21 mouse cellular contexts compared by ENCODE assay signal in genomic region chr7:31455775-31456174, GRCm38 (mm10).
DNase-seq lines count a peak whose midpoint lies in the region; ATAC-seq lines count a peak whose summit lies in the region.
"Had no signal": no experiment of that assay in that cellular context is flagged by ENCODE, and none has a peak within 500 bp of the region (broad histone marks: within the 10 kb centered on the region; RNA-seq: fewer than 3 reads in every experiment).

No protein-coding gene starts in this region.

- peaks cover 7% of the 10 kb centered on the region; the same call in 1 of the 2 replicates for H3K9me3 ChIP-seq in hindbrain, embryonic 11.5 days (ENCODE audit: control insufficient read depth, low read length)
- H3K9me3 ChIP-seq in hindbrain, embryonic 16.5 days (ENCODE audit: control insufficient read depth, low read length): peaks cover 19% of the 10 kb centered on the region
- H3K9me3 ChIP-seq in embryonic facial prominence, embryonic 11.5 days (replicated peaks; ENCODE audit: control insufficient read depth, low read length): no peaks in the 10 kb centered on the region
- peaks cover 17% of the 10 kb centered on the region; the same call in 1 of the 2 replicates for H3K9me3 ChIP-seq in midbrain, embryonic 16.5 days (replicated peaks; ENCODE audit: control insufficient read depth, low read length, poor library complexity, severe bottlenecking)
- H3K9me3 ChIP-seq: hindbrain, embryonic 15.5 days had no signal

- H3K4me3 ChIP-seq in hindbrain, embryonic 11.5 days (ENCODE audit: low read depth, low read length): no peak overlapping the region
- H3K4me3 ChIP-seq in hindbrain, embryonic 16.5 days (ENCODE audit: low read length): no peak overlapping the region
- no peak overlapping the region for H3K4me3 ChIP-seq in embryonic facial prominence, embryonic 11.5 days (ENCODE audit: low read depth, low read length)
- H3K4me3 ChIP-seq in midbrain, embryonic 16.5 days (ENCODE audit: low read depth, low read length): no peak overlapping the region
- H3K4me3 ChIP-seq: hindbrain, embryonic 15.5 days; liver, embryonic 13.5 days; neural tube, embryonic 12.5 days had no signal

- no peaks in the 10 kb centered on the region for H3K4me1 ChIP-seq in hindbrain, embryonic 11.5 days (replicated peaks; ENCODE audit: control insufficient read depth, insufficient read depth, low read length)
- no peaks in the 10 kb centered on the region for H3K4me1 ChIP-seq in hindbrain, embryonic 16.5 days (ENCODE audit: control insufficient read depth, insufficient read depth, low read depth, low read length)
- H3K4me1 ChIP-seq in embryonic facial prominence, embryonic 11.5 days (ENCODE audit: control insufficient read depth, insufficient read depth, low read length): no peaks in the 10 kb centered on the region
- no peaks in the 10 kb centered on the region for H3K4me1 ChIP-seq in midbrain, embryonic 16.5 days (ENCODE audit: control insufficient read depth, insufficient read depth, low read length)
- H3K4me1 ChIP-seq: hindbrain, embryonic 15.5 days; liver, embryonic 13.5 days; neural tube, embryonic 12.5 days had no signal

- no peaks in the 10 kb centered on the region for H3K27me3 ChIP-seq in hindbrain, embryonic 11.5 days (ENCODE audit: control insufficient read depth, insufficient read depth, low read length)
- no peaks in the 10 kb centered on the region for H3K27me3 ChIP-seq in hindbrain, embryonic 16.5 days (replicated peaks; ENCODE audit: control insufficient read depth, insufficient read depth, low read length)
- no peaks in the 10 kb centered on the region for H3K27me3 ChIP-seq in embryonic facial prominence, embryonic 11.5 days (ENCODE audit: control insufficient read depth, insufficient read depth, low read length)
- H3K27me3 ChIP-seq in midbrain, embryonic 16.5 days (ENCODE audit: control insufficient read depth, insufficient read depth, low read depth, low read length): no peaks in the 10 kb centered on the region
- H3K27me3 ChIP-seq: hindbrain, embryonic 15.5 days; liver, embryonic 13.5 days; neural tube, embryonic 12.5 days; Patski had no signal

- no peak for ATAC-seq in hindbrain, embryonic 11.5 days (ENCODE audit: low FRiP score)
- ATAC-seq in hindbrain, embryonic 16.5 days: no peak
- no peak for ATAC-seq in embryonic facial prominence, embryonic 11.5 days (replicated peaks; ENCODE audit: insufficient number of reproducible peaks, low FRiP score, low TSS enrichment, low read depth)
- ATAC-seq in megakaryocyte-erythroid progenitor cell, adult 5-6 weeks (replicated peaks; ENCODE audit: low FRiP score, low TSS enrichment, poor library complexity, severe bottlenecking): no peak
- no peak for ATAC-seq in midbrain, embryonic 16.5 days
- ATAC-seq: lung, postnatal 0 days; Patski had no signal

- DNase-seq in hindbrain, embryonic 11.5 days (ENCODE audit: low spot score): peak; percentile 1
- DNase-seq in A20 (ENCODE audit: low read depth, low spot score) (peak; percentile 2), NIH3T3 (ENCODE audit: low read depth) (peak; percentile 40)
- peak; percentile 22 for DNase-seq in embryonic facial prominence, embryonic 11.5 days (ENCODE audit: low spot score)
- no peak for DNase-seq in left cerebral cortex, adult 9 months (ENCODE audit: low spot score in 2 of 2)
- DNase-seq: cerebellum, adult 11 months; cerebellum, postnatal 25 days; gastrocnemius, postnatal 25 days; heart, postnatal 10 days; kidney, adult 2 months; left cerebral cortex, postnatal 4 days; liver, embryonic 13.5 days; spleen, adult 18-20 months; thymus, adult 2 months had no signal

- no peak overlapping the region for H3K9ac ChIP-seq in hindbrain, embryonic 11.5 days (ENCODE audit: low read depth, low read length)
- no peak overlapping the region for H3K9ac ChIP-seq in hindbrain, embryonic 16.5 days (ENCODE audit: low read depth, low read length)
- no peak overlapping the region for H3K9ac ChIP-seq in embryonic facial prominence, embryonic 11.5 days (replicated peaks; ENCODE audit: low read length)
- no peak overlapping the region for H3K9ac ChIP-seq in midbrain, embryonic 16.5 days (ENCODE audit: low read depth, low read length)
- H3K9ac ChIP-seq: hindbrain, embryonic 15.5 days; liver, embryonic 13.5 days; neural tube, embryonic 12.5 days had no signal

- no peaks in the 10 kb centered on the region for H3K36me3 ChIP-seq in hindbrain, embryonic 11.5 days (ENCODE audit: control insufficient read depth, insufficient read depth, low read length)
- H3K36me3 ChIP-seq in hindbrain, embryonic 16.5 days (ENCODE audit: control insufficient read depth, insufficient read depth, low read length): no peaks in the 10 kb centered on the region
- H3K36me3 ChIP-seq in embryonic facial prominence, embryonic 11.5 days (replicated peaks; ENCODE audit: control insufficient read depth, insufficient read depth, low read depth, low read length): no peaks in the 10 kb centered on the region
- no peaks in the 10 kb centered on the region for H3K36me3 ChIP-seq in midbrain, embryonic 16.5 days (ENCODE audit: control insufficient read depth, insufficient read depth, low read length)
- H3K36me3 ChIP-seq: hindbrain, embryonic 15.5 days; liver, embryonic 13.5 days; neural tube, embryonic 12.5 days had no signal

- no peak overlapping the region for H3K4me2 ChIP-seq in hindbrain, embryonic 11.5 days (replicated peaks; ENCODE audit: low read depth, low read length)
- no peak overlapping the region for H3K4me2 ChIP-seq in hindbrain, embryonic 16.5 days (ENCODE audit: low read length)
- no peak overlapping the region for H3K4me2 ChIP-seq in embryonic facial prominence, embryonic 11.5 days (ENCODE audit: low read depth, low read length)
- no peak overlapping the region for H3K4me2 ChIP-seq in midbrain, embryonic 16.5 days (ENCODE audit: low read length)
- H3K4me2 ChIP-seq: hindbrain, embryonic 15.5 days; liver, embryonic 13.5 days; neural tube, embryonic 12.5 days had no signal

- no peak overlapping the region for H3K27ac ChIP-seq in hindbrain, embryonic 11.5 days (ENCODE audit: low read depth, low read length)
- no peak overlapping the region for H3K27ac ChIP-seq in hindbrain, embryonic 16.5 days (ENCODE audit: low read depth, low read length)
- no peak overlapping the region for H3K27ac ChIP-seq in embryonic facial prominence, embryonic 11.5 days (replicated peaks; ENCODE audit: low read depth, low read length)
- H3K27ac ChIP-seq in midbrain, embryonic 16.5 days (ENCODE audit: low read length): no peak overlapping the region
- H3K27ac ChIP-seq: hindbrain, embryonic 15.5 days; liver, embryonic 13.5 days; neural tube, embryonic 12.5 days had no signal

- 50% methylated on average over 8 of the region's 8 CpGs for WGBS in hindbrain, embryonic 11.5 days
- WGBS in hindbrain, embryonic 16.5 days: 48% methylated on average over 8 of the region's 8 CpGs
- 47% methylated on average over 8 of the region's 8 CpGs for WGBS in embryonic facial prominence, embryonic 11.5 days
- WGBS in midbrain, embryonic 16.5 days: 46% methylated on average over 8 of the region's 8 CpGs

Comparison
In these comparisons a context has a peak if more than half of its experiments do, and no peak if none do; other contexts are left out.
1. DNase-seq: peak in hindbrain, embryonic 11.5 days (single experiment), A20 (single experiment), NIH3T3 (single experiment) and embryonic facial prominence, embryonic 11.5 days (single experiment); none in left cerebral cortex, adult 9 months (0 of 2).